Mouse (Mus musculus) monocyte, adult 5-6 weeks (primary cell): ENCODE results near the gene Dync1li2. TPM values are rescaled to one million over a fixed set of nuclear protein-coding genes. Genes with fewer than 3 reads are reported as not detected.

Experiments used
- ATAC-seq: fragments of 153-309, 156-312 bp; replicated peaks from 2 replicates; pipeline ENCODE4 v1.8.0; 2017; ENCODE audit warnings: mild to moderate bottlenecking; ENCODE audit not compliant: low TSS enrichment, insufficient number of reproducible peaks, severe bottlenecking, poor library complexity, low FRiP score
- total RNA-seq: library from RNA; stranded (forward); fragments of 200-1000, 200-491, 200-594 nt; gene quantifications from 3 replicates; pipeline ENCODE4 v1.2.3, GENCODE M21; 2017

Gene Dync1li2
- total RNA-seq, 1 experiment from 2014 or later: 57.3 TPM

- no peak for ATAC-seq
These were observed 15.1 kb downstream of the Dync1li2 start for GRCm38 (mm10) chr8:104427703-104428102.

GRCm38 (mm10) chr8:104422313-104422712 lies 20.5 kb downstream of the Dync1li2 start:
- ATAC-seq: no peak

- ATAC-seq: no peak
These were observed 26.8 kb downstream of the Dync1li2 start for GRCm38 (mm10) chr8:104416022-104416421.

- no peak for ATAC-seq
These were observed 28.6 kb downstream of the Dync1li2 start for GRCm38 (mm10) chr8:104414204-104414603.

- no peak for ATAC-seq
These were observed 29.1 kb downstream of the Dync1li2 start for GRCm38 (mm10) chr8:104413770-104414169.

- no peak for ATAC-seq
These were observed 29.9 kb downstream of the Dync1li2 start for GRCm38 (mm10) chr8:104412805-104413532.

- ATAC-seq: no peak
These were observed 30.9 kb downstream of the Dync1li2 start for GRCm38 (mm10) chr8:104411972-104412371.

GRCm38 (mm10) chr8:104411468-104411867 lies 31.4 kb downstream of the Dync1li2 start:
- no peak for ATAC-seq

GRCm38 (mm10) chr8:104410628-104411273 lies 32.1 kb downstream of the Dync1li2 start:
- no peak for ATAC-seq

- ATAC-seq: no peak
These were observed 34.3 kb downstream of the Dync1li2 start for GRCm38 (mm10) chr8:104408328-104409110.

GRCm38 (mm10) chr8:104406340-104407128 lies 36.3 kb downstream of the Dync1li2 start:
- no peak for ATAC-seq

- ATAC-seq: no peak
These were observed 37.2 kb downstream of the Dync1li2 start for GRCm38 (mm10) chr8:104405430-104406187.

- no peak for ATAC-seq
These were observed 39.3 kb downstream of the Dync1li2 start for GRCm38 (mm10) chr8:104403596-104403995.

GRCm38 (mm10) chr8:104395703-104396357 lies 47.0 kb downstream of the Dync1li2 start, which contains the start of gene Cmtm4:
Cmtm4 (minus strand) TSS chr8:104395807.
- no peak for ATAC-seq

- ATAC-seq: no peak; the same call in 1 of the 2 replicates
These were observed 47.8 kb downstream of the Dync1li2 start for GRCm38 (mm10) chr8:104394801-104395702.

- ATAC-seq: no peak
These were observed 49.1 kb downstream of the Dync1li2 start for GRCm38 (mm10) chr8:104393767-104394166.

- ATAC-seq: no peak
These were observed 49.7 kb downstream of the Dync1li2 start for GRCm38 (mm10) chr8:104393139-104393538.
